Mouse (Mus musculus): ENCODE results near the gene Clec3b. TPM values are rescaled to one million over a fixed set of nuclear protein-coding genes. Genes with fewer than 3 reads are reported as not detected.
A peak's percentile ranks its signal among the peaks of the same experiment; 100 is the strongest.

The Clec3b gene
- polyA plus RNA-seq, 1 experiment from 2014 or later, result 3.2 TPM

DNA sequence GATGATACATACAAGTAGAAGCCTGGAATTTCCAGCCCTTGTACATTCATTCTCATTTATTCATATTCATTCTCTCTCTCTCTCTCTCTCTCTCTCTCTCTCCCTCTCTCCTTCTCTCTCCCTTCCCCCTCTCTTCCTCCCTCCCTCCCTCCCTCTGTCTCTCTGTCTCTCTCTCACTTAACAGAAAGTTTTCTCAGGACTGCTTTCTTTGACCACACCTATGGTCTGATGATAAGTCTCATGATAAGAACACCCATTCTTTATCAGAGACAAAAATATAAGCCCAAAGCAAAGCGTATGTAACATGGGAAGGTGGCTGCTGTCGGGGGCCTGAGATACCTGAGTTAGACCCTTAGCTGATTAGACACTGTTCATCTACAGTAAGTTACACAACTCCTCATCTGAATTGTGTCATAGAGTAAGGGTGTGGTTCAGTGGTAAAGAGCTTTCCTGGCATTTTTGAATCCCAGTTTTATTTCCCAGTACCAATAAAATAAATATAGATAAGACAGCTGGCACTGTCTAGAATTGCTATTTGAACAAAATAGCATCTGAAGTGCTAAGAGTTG, 26.2 kb upstream of the Clec3b start:
- peaks cover 54% of the 10 kb centered on the region for H3K36me3 ChIP-seq
- H3K9me3 ChIP-seq, result no peaks in the 10 kb centered on the region
- 93% methylated on average over 2 of the region's 2 CpGs for WGBS
- no peak for ATAC-seq (ENCODE audit: low FRiP score, low read depth)
- H3K27ac ChIP-seq (replicated peaks), result no peak overlapping the region
- H3K9ac ChIP-seq, result no peak overlapping the region
- no peak overlapping the region for H3K4me3 ChIP-seq
- no peak overlapping the region for H3K4me2 ChIP-seq
- no peaks in the 10 kb centered on the region for H3K4me1 ChIP-seq (replicated peaks)
- H3K27me3 ChIP-seq, result no peaks in the 10 kb centered on the region

DNA sequence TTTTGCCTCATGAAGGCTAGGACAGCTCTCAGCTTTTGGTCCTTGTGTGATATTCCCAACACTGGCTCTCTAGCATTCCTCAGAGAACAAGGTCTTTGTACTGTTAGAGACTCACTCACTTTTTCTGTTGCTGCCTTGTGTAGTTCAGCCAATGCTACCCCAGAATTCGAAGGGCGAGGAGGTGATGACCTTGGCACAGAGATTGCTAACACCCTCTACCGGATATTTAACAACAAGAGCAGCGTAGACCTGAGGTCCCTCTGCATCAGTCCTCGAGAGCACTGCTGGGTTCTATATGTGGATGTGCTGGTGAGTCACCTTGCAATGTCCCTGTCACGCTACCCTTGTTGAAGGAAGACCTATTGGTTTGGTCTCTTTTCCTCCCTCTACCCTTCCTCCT, 23.1 kb upstream of the Clec3b start:
- Histone ChIP-seq H3K9ac (no peak overlapping the region), H3K9me3 (no peaks in the 10 kb centered on the region), H3K27ac (replicated peaks) (no peak overlapping the region), H3K4me1 (replicated peaks) (no peaks in the 10 kb centered on the region), H3K36me3 (peaks cover 64% of the 10 kb centered on the region), H3K4me2 (no peak overlapping the region), H3K27me3 (no peaks in the 10 kb centered on the region), H3K4me3 (no peak overlapping the region)
- ATAC-seq (ENCODE audit: low FRiP score, low read depth), result no peak
- 98% methylated on average over 6 of the region's 6 CpGs for WGBS

DNA sequence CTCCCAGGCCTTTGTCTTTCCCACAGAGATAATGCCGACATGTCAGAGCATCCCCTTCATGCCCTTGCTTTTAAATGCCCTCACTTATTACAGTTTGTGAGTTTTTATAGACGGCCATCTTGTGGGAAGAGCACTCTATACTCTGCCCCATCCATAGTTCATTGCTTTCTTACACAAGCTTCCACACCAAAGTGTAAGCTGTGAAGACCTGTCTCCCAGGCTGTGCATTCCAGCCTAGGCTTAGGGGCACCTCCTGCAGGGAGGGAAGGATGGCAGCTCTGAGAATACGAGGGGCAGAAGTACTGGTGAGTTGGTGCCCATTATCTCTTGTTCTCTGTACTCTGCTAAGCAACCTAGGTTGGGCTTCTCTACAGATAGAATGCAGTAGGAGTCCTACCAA, 17.8 kb upstream of the Clec3b start:
- no peak overlapping the region for H3K4me3 ChIP-seq
- H3K4me1 ChIP-seq (replicated peaks), result no peaks in the 10 kb centered on the region
- ATAC-seq (ENCODE audit: low FRiP score, low read depth), result no peak
- no peak overlapping the region for H3K27ac ChIP-seq (replicated peaks)
- H3K9ac ChIP-seq, result no peak overlapping the region
- peaks cover 80% of the 10 kb centered on the region for H3K36me3 ChIP-seq
- 94% methylated on average over 3 of the region's 3 CpGs for WGBS
- H3K4me2 ChIP-seq, result no peak overlapping the region
- no peaks in the 10 kb centered on the region for H3K27me3 ChIP-seq
- H3K9me3 ChIP-seq, result no peaks in the 10 kb centered on the region

DNA sequence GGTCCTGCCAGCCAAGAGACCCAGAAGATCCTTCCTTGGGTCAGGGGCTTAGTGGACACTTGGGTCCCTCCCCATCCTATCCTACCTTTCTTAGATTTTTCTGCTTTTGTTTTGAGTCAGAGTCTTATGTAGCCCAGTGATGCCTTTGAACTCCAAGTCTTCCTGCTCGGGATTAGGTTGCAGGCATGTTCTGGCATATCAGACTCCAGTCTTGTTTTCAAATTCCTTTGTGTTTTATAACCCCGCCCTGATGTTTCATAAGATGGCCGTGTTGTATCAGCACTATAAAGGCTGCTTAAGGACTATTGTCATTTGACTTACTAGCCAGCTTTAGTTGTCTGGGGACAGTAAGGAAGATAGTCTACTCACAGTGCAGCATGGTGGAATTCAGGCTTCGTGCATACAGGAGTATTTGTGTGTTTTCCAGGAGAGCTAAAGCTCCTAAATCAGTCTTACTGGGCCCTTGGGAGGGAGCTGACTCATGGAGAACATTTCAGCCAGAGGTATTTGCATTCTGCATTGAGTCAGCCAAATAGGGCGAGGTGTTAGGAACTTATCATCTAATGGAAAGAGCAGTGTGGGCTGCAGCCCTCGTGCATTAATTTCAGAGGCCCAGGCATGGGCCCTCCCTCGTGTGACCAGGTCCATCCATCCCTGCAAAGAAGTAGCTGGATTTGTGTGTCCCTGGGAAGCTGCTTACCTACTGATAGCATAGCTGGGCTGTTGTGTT, 13.6 kb upstream of the Clec3b start:
- no peak overlapping the region for H3K9ac ChIP-seq
- no peaks in the 10 kb centered on the region for H3K27me3 ChIP-seq
- H3K36me3 ChIP-seq, result peaks cover 49% of the 10 kb centered on the region
- H3K4me3 ChIP-seq, result no peak overlapping the region
- H3K4me1 ChIP-seq (replicated peaks), result no peaks in the 10 kb centered on the region
- H3K9me3 ChIP-seq, result no peaks in the 10 kb centered on the region
- H3K27ac ChIP-seq (replicated peaks), result no peak overlapping the region
- H3K4me2 ChIP-seq, result no peak overlapping the region
- 92% methylated on average over 7 of the region's 7 CpGs for WGBS
- no peak for ATAC-seq (ENCODE audit: low FRiP score, low read depth)

DNA sequence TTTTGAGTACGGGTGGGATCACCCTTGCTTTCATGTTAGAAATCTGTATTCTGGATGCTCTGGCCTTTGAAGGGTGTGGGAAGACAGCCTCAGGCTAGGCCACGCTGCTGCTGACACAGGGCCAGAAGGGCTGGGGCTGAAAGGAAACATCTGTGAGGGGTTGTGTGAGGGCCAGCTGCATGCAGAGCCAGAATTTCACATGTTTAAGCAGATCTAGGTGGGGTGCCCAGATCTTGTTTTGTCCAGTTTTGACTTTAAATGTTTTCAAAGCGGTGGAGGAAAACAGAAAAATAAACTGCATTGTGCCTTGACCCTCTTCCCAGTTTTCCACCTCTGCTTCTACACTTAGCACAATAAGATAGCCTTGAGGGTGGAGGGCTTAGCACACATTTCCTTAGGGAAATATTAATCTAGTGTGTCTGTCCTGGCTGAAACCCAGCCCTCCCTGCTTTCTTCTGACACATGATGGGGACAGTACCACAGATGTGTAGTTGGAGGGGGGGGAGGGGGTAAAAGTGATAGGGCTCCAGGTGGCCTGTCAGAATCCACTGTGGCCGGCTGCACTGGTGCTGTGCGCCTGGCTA, 11.8 kb upstream of the Clec3b start:
- Histone ChIP-seq H3K27ac (replicated peaks) (peak overlapping the region; percentile 35), H3K36me3 (peaks cover 45% of the 10 kb centered on the region), H3K4me1 (replicated peaks) (no peaks in the 10 kb centered on the region), H3K4me3 (no peak overlapping the region), H3K27me3 (no peaks in the 10 kb centered on the region), H3K9ac (no peak overlapping the region), H3K4me2 (no peak overlapping the region), H3K9me3 (no peaks in the 10 kb centered on the region)
- WGBS, result 59% methylated on average over 5 of the region's 5 CpGs
- peak; percentile 65; the same call in 1 of the 2 replicates for ATAC-seq (ENCODE audit: low FRiP score, low read depth)

DNA sequence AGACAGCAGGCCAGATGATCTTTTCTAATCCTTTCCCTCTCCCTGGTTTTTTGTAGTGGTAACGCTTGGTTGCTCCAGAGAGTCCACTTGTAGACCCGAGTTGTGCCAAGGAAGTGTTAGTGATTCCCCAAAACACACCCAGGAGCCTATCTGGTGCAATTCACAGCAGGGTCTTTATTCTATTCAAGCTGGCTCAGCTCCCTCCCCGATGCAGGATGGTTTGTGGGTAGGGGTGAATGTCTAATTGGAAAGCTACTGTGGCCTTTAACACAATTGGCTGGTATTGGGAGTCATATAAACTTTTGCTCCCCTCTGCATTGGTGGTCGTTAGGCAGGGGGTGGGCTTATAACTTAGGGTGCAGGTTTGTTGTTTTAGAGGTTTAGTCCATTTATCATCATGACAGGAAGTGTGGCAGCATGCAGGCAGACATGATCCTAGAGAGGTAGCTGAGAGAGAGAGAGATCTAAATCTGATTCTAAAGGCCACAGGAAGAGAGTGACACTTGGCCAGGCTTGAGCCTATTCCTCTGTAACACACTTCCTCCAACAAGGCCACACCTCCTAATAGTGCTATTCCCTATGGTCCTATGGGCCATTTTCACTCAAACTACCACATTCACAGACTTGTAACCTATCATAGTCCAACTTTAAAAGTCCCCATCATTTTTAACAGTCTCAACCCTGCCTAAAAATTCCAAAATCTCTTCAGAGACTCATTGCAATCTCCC, 10.7 kb upstream of the Clec3b start:
- Histone ChIP-seq H3K36me3 (peaks cover 46% of the 10 kb centered on the region), H3K4me2 (no peak overlapping the region), H3K27ac (replicated peaks) (peak overlapping the region; percentile 35; the same call in 1 of the 2 replicates), H3K27me3 (no peaks in the 10 kb centered on the region), H3K9ac (no peak overlapping the region), H3K4me1 (replicated peaks) (no peaks in the 10 kb centered on the region), H3K9me3 (no peaks in the 10 kb centered on the region), H3K4me3 (no peak overlapping the region)
- WGBS, result 83% methylated on average over 4 of the region's 4 CpGs
- ATAC-seq (ENCODE audit: low FRiP score, low read depth), result no peak

DNA sequence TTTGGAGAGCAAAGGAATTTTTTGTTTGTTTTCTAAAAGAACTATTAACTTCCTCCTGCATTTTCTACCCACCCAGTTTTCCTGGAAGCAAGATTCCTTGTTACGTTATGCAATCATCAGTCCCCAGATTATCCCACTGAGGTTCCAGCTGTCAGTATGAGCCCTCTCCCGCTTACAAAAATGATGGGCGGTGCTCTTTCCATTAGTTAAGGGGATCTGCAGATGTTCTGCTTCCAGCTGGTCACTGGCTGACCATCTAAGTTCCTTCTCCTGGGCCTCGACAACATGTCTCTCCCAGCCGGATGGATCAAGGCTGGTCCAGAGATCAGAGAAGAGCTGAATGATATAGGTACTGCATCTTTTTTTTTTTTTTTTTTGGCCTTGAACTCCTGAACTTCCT, 2.3 kb upstream of the Clec3b start:
- Histone ChIP-seq H3K4me3 (no peak overlapping the region), H3K27me3 (no peaks in the 10 kb centered on the region), H3K36me3 (peaks cover 14% of the 10 kb centered on the region; the same call in 1 of the 2 replicates), H3K4me1 (replicated peaks) (no peaks in the 10 kb centered on the region), H3K4me2 (no peak overlapping the region), H3K9ac (no peak overlapping the region), H3K27ac (replicated peaks) (no peak overlapping the region), H3K9me3 (no peaks in the 10 kb centered on the region)
- ATAC-seq (ENCODE audit: low FRiP score, low read depth), result no peak
- 83% methylated on average over 5 of the region's 5 CpGs for WGBS

DNA sequence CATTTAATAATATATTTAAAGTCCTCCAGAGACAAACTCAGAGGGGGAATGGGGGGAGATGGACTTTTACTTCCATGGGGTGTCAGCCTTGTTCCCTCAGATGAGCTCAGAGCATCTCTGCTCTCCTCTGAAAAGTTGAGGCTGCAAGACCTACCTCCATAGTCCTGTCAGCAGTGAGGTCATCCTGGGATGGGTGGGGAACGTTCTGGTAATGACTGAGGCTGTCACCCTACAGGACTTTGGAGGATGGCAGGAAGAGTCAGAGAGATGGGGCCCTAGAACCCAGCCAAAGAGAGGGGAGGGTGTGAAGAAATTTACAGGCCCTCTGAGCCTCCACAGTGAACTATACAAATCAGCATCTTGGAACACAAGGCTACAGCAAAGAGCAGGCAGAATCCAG, 815 bp downstream of the Clec3b start:
- Histone ChIP-seq H3K4me1 (replicated peaks) (no peaks in the 10 kb centered on the region), H3K4me3 (no peak overlapping the region), H3K27ac (replicated peaks) (no peak overlapping the region), H3K4me2 (no peak overlapping the region), H3K9ac (no peak overlapping the region), H3K36me3 (no peaks in the 10 kb centered on the region), H3K9me3 (no peaks in the 10 kb centered on the region), H3K27me3 (no peaks in the 10 kb centered on the region)
- 60% methylated on average over 1 of the region's 1 CpGs for WGBS
- ATAC-seq (ENCODE audit: low FRiP score, low read depth), result no peak

DNA sequence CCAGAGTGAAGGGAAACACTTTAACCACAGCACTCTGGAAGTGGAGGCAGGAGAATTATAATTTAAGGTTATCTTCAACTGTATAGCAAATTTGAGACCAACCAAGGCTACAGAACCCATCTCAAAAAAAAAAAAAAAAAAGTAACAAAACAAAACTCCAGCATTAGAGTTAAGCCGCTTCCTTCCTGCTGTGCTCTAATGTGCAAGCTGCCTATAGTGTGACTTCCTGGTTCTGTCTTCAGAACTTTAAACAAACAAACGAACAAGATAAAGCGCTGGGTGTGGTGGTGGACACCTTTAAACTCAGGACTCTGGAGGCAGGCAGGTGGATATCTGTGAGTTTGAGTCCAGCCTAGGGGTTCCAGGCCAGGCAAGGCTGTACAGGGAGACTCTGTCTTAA, 1.3 kb downstream of the Clec3b start:
- no peak for ATAC-seq (ENCODE audit: low FRiP score, low read depth)
- Histone ChIP-seq H3K36me3 (no peaks in the 10 kb centered on the region), H3K9me3 (no peaks in the 10 kb centered on the region), H3K4me1 (replicated peaks) (no peaks in the 10 kb centered on the region), H3K27ac (replicated peaks) (no peak overlapping the region), H3K4me3 (no peak overlapping the region), H3K9ac (no peak overlapping the region), H3K27me3 (no peaks in the 10 kb centered on the region), H3K4me2 (no peak overlapping the region)
- 80% methylated on average over 3 of the region's 3 CpGs for WGBS

DNA sequence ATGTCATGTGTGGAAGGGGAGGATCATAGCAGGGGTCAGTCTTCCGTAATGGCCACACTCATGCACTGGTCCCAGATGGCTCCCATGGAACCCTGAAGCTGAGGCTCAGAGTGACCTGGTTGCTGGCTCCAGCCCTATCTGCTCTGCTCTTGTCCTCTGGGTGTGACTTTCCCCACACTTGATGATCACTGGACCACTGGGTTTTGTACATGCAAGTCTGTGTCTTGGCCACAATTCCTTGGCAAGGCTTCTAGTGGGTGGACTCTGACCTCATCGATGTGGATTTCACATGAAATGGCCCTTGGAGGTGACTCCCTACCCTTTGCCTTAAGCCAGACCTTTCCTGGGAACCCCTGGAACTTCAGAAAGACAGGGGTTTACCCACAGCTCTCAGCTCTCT, 2.4 kb downstream of the Clec3b start:
- Histone ChIP-seq H3K4me1 (replicated peaks) (no peaks in the 10 kb centered on the region), H3K27me3 (no peaks in the 10 kb centered on the region), H3K4me2 (no peak overlapping the region), H3K36me3 (no peaks in the 10 kb centered on the region), H3K27ac (replicated peaks) (no peak overlapping the region), H3K9me3 (no peaks in the 10 kb centered on the region), H3K9ac (no peak overlapping the region), H3K4me3 (no peak overlapping the region)
- WGBS, result 90% methylated on average over 2 of the region's 2 CpGs
- ATAC-seq (ENCODE audit: low FRiP score, low read depth), result no peak

DNA sequence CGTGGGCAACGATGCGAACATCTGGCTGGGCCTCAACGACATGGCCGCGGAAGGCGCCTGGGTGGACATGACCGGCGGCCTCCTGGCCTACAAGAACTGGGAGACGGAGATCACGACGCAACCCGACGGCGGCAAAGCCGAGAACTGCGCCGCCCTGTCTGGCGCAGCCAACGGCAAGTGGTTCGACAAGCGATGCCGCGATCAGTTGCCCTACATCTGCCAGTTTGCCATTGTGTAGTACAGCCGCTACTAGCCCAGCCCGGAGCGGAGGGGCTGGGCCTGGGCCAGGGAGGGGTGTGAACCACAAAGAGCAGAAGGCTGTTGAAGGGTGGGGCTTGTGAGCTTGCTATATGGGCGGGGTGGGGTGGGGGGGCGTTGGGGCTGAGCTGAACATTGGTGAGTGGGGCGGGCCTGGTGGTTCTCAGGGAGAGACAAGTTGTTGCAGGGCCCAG, 6.2 kb downstream of the Clec3b start:
- no peaks in the 10 kb centered on the region for H3K4me1 ChIP-seq (replicated peaks)
- H3K4me2 ChIP-seq, result peak overlapping the region; percentile 31
- peak; percentile 73 for ATAC-seq (ENCODE audit: low FRiP score, low read depth)
- H3K9me3 ChIP-seq, result no peaks in the 10 kb centered on the region
- no peak overlapping the region for H3K27ac ChIP-seq (replicated peaks)
- H3K27me3 ChIP-seq, result no peaks in the 10 kb centered on the region
- WGBS, result 31% methylated on average over 30 of the region's 30 CpGs
- H3K4me3 ChIP-seq, result no peak overlapping the region
- H3K36me3 ChIP-seq, result no peaks in the 10 kb centered on the region
- H3K9ac ChIP-seq, result no peak overlapping the region

DNA sequence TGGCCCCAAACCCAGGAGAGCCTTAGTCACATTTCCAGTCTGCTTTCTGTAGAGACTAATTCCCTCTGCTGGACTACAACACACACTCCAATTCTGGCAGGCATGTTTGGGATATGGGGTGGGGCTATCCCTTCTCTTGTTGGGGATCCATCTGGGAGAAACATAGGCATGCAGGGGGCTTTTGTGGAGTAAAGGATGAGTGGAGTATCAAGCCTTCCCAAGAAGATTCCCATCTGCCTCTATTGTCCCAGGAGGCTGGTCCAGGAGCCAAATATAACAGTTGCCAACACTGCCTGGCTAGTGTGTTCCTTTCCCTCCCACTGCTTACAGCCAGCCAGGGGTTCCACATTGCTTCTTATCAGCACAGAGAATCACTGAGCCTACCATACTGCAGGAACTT, 7.0 kb downstream of the Clec3b start:
- Histone ChIP-seq H3K9me3 (no peaks in the 10 kb centered on the region), H3K27ac (replicated peaks) (no peak overlapping the region)
- ATAC-seq (ENCODE audit: low FRiP score, low read depth), result no peak

More for the DNA sequence above, 7.0 kb downstream of the Clec3b start:
- Histone ChIP-seq H3K4me1 (replicated peaks) (no peaks in the 10 kb centered on the region), H3K36me3 (no peaks in the 10 kb centered on the region), H3K9ac (no peak overlapping the region), H3K4me2 (no peak overlapping the region), H3K4me3 (no peak overlapping the region), H3K27me3 (no peaks in the 10 kb centered on the region)

Measured in hindbrain, embryonic 15.5 days (tissue).